Mouse (Mus musculus) testis, adult 2 months (tissue): ENCODE measurements around the gene S1pr3. TPM values are rescaled to one million over a fixed set of nuclear protein-coding genes. Genes with fewer than 3 reads are reported as not detected.

ENCODE experiments used
- H3K27ac ChIP-seq: fragments of 200-500 bp; 2 replicates; pipeline ENCODE4 v1.5.1; 2012; ENCODE audit warnings: low read depth, low read length; ENCODE audit not compliant: control insufficient read depth, insufficient read depth
- H3K27me3 ChIP-seq: fragments of 200-500 bp; 2 replicates; pipeline ENCODE4 v1.6.1; 2012; ENCODE audit warnings: mild to moderate bottlenecking, low read length, moderate library complexity; ENCODE audit not compliant: control insufficient read depth, insufficient read depth
- H3K36me3 ChIP-seq: fragments of 200-500 bp; 2 replicates; pipeline ENCODE4 v1.6.1; 2012; ENCODE audit warnings: mild to moderate bottlenecking, low read length; ENCODE audit not compliant: control insufficient read depth, insufficient read depth
- H3K4me1 ChIP-seq: fragments of 200-500 bp; 2 replicates; pipeline ENCODE4 v1.6.1; 2012; ENCODE audit warnings: low read length; ENCODE audit not compliant: control insufficient read depth, insufficient read depth
- H3K4me3 ChIP-seq: fragments of 200-500 bp; 2 replicates; pipeline ENCODE4 v1.5.1; 2012; ENCODE audit warnings: low read depth, mild to moderate bottlenecking, low read length, moderate library complexity, mixed read lengths; ENCODE audit not compliant: control insufficient read depth
- CTCF ChIP-seq: fragments of 200-500 bp; IDR thresholded peaks from 2 replicates; pipeline ENCODE4 v1.5.1; 2012; ENCODE audit warnings: low read depth, mild to moderate bottlenecking, inconsistent platforms, low read length, moderate library complexity; ENCODE audit not compliant: control insufficient read depth, insufficient read depth, insufficient replicate concordance
- POLR2A ChIP-seq: fragments of 200-500 bp; IDR thresholded peaks from 2 replicates; pipeline ENCODE4 v1.6.1; 2012; ENCODE audit warnings: low read depth, mild to moderate bottlenecking, inconsistent platforms, low read length, moderate library complexity; ENCODE audit not compliant: control insufficient read depth
- polyA plus RNA-seq: library from polyadenylated mRNA; depleted of rRNA; stranded (reverse); fragments of >200 nt; gene quantifications from 2 replicates; pipeline ENCODE4 v1.2.3, GENCODE M21; 2012; rRNA removed

Gene S1pr3
- polyA plus RNA-seq, 1 experiment, result 3.1 TPM

DNA sequence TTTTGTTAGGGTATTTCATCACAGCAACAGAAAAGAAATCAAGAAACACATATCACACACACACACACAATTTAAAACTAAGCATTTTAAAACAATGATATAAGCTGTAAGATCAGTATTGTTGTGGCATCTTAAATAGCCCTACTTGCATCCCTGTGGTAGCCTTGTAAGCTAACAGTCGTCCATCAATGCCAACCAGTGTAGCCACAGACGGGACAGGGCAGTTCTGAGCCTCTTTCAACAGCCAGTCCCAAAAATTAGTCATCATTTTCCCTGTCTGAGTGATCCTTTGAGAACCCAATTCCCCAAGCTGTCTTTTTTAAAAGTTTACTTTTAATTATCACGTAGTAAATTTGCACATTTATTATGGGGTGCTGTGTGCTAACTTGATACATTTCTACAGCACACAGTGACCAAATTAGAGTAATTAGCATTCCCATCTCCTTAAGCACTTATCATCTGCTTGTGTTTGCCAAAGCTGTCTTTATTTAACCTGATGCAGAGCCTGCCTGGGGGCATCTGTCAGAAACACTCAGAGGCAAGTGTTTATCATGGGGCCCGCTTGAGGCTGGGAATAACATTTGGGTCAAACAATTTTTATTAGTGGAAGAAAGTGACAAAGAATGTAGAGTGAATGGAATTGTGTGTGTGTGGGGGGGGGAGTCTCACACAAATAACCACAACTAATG is 47.9 kb downstream of the S1pr3 start:
- no peaks in the 10 kb centered on the region for H3K4me1 ChIP-seq
- TF ChIP-seq POLR2A, result no peak
- TF ChIP-seq CTCF, result no peak
- no peaks in the 10 kb centered on the region for H3K27me3 ChIP-seq
- H3K36me3 ChIP-seq, result no peaks in the 10 kb centered on the region
- no peak overlapping the region for H3K27ac ChIP-seq
- H3K4me3 ChIP-seq, result no peak overlapping the region

DNA sequence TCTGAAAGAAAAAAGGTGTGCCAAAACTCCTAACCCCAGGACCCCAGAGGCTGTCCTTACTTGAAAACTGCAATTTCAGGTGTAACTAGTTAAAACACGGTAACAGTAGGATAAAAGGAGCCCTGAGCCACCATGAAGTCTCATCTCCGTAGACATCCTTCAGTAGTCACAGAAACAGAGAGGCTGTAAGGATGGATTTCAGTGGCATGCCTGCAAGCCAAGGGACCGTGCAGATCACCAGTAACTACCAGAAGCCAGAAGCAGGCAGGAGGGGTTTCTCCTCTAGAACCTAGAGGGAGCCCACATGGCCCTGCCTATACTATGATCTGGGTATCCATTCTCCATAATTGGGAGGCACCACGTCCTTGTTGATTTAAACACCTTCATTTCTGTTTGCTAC is 55.9 kb downstream of the S1pr3 start:
- Histone ChIP-seq H3K4me3 (no peak overlapping the region), H3K27ac (no peak overlapping the region), H3K4me1 (no peaks in the 10 kb centered on the region; the same call in 1 of the 2 replicates), H3K27me3 (no peaks in the 10 kb centered on the region), H3K36me3 (no peaks in the 10 kb centered on the region)
- TF ChIP-seq POLR2A (no peak), CTCF (no peak)

DNA sequence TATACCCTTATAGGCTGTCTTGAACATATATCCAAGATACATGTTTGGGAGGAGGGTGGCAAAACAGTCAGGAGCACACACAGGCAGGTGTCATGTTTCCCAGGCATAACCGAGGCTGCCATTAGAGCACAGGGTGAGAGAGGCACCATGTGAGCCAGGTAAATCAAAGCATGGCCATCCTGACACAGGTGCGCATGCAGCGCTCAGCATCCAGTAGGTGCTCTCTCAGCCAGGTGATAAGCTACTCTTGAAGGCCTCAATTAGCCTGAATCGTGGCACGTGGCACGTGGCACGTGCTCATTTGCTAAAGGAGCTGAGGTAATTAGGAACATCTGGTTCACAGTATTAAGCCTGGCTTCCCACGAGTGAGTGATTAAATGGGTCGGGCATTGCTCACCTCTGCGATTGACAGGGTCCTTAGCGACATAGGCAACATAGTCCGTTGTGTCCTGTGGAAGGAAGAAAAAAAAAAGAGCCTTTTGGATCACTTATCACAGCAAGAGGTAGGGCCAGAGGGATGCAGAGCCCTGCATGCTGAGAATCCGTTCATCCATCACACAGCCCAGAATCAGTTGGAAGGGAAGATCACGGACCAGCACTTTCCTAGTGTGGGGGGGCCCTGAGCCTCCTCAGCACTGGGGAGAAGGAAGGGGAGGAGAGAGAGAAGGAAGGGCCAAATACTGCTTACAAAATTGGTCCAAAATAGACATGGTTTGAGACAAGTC is 57.8 kb downstream of the S1pr3 start:
- Histone ChIP-seq H3K4me3 (no peak overlapping the region), H3K27me3 (no peaks in the 10 kb centered on the region), H3K36me3 (no peaks in the 10 kb centered on the region), H3K27ac (no peak overlapping the region), H3K4me1 (no peaks in the 10 kb centered on the region; the same call in 1 of the 2 replicates)
- TF ChIP-seq POLR2A (no peak), CTCF (no peak)

DNA sequence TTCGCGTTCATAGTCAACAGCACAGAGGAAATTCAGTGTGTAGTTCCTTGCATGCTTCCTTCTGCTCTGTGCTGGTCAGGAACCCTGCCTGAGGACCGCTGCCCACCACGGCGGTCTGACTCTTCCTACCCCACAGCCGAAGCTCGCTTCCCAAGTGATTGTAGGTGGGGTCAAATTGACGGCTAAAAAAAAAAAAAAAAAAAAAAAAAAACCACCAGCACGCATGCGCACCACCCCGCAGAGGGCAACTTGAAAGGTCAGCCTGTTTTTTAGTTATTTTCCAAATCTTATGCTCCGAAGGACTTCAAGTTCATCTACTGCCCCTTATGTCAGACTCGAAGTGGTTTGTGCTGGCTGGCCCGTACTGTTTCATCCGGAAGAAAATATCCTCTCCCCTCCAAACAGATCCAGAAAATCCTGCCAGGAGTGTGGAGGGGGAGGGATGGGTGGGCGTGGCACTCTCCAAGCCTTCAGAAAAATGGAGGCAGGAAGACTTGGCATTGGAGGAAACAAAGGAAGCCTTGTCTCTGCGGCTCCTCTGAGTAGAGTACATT is 60.3 kb downstream of the S1pr3 start:
- Histone ChIP-seq H3K27me3 (no peaks in the 10 kb centered on the region), H3K4me3 (peak overlapping the region; percentile 17; the same call in 1 of the 2 replicates), H3K27ac (no peak overlapping the region), H3K36me3 (no peaks in the 10 kb centered on the region), H3K4me1 (no peaks in the 10 kb centered on the region; the same call in 1 of the 2 replicates)
- TF ChIP-seq POLR2A, result no peak
- TF ChIP-seq CTCF, result no peak

Other genes starting within 250 kb of the S1pr3 start
- 5.8 and 7.0 TPM in 2 replicates for gene Nxnl2, start 237.6 kb upstream of the S1pr3 start, polyA plus RNA-seq
- gene Shc3, start 160.8 kb downstream of the S1pr3 start, polyA plus RNA-seq, result 1.9 and 2.8 TPM in 2 replicates
- 94.0 and 101 TPM in 2 replicates for gene Cks2, start 236.6 kb downstream of the S1pr3 start, polyA plus RNA-seq
- 19.7 and 19.9 TPM in 2 replicates for gene Secisbp2, start 243.1 kb downstream of the S1pr3 start, polyA plus RNA-seq